Mouse (Mus musculus) forebrain, embryonic 11.5 days (tissue): ENCODE data around the gene Dscam. TPM values are rescaled to one million over a fixed set of nuclear protein-coding genes. Genes with fewer than 3 reads are reported as not detected.

Source experiments
- ATAC-seq: fragments of 200-750 bp; cut with Nextera tagmentation; replicated peaks from 2 replicates; pipeline ENCODE4 v1.8.0; 2017; ENCODE audit warnings: moderate TSS enrichment; ENCODE audit not compliant: low FRiP score
- DNase-seq: peaks from one replicate; pipeline ENCODE4 v3.0.0-alpha.2; 2017; ENCODE audit warnings: low spot score
- H3K27ac ChIP-seq: fragments of 300-500 bp; sonication (generic); 2 replicates; pipeline ENCODE4 v1.5.1; 2014; ENCODE audit warnings: low read depth, low read length
- H3K27me3 ChIP-seq: fragments of 300-500 bp; sonication (generic); 2 replicates; pipeline ENCODE4 v1.6.1; 2014; ENCODE audit warnings: mild to moderate bottlenecking, low read length, mixed read lengths; ENCODE audit not compliant: control insufficient read depth, insufficient read depth
- H3K36me3 ChIP-seq: fragments of 300-500 bp; sonication (generic); 2 replicates; pipeline ENCODE4 v1.6.1; 2014; ENCODE audit warnings: mild to moderate bottlenecking, low read length, moderate library complexity, mixed read lengths; ENCODE audit not compliant: control insufficient read depth, insufficient read depth
- H3K4me1 ChIP-seq: fragments of 300-500 bp; sonication (generic); replicated peaks from 2 replicates; pipeline ENCODE4 v1.6.1; 2014; ENCODE audit warnings: low read length, mixed read lengths; ENCODE audit not compliant: control insufficient read depth, insufficient read depth
- H3K4me2 ChIP-seq: fragments of 300-500 bp; sonication (generic); 2 replicates; pipeline ENCODE4 v1.6.1; 2014; ENCODE audit warnings: low read depth, mild to moderate bottlenecking, low read length, moderate library complexity, mixed read lengths; ENCODE audit not compliant: severe bottlenecking
- H3K4me3 ChIP-seq: fragments of 300-500 bp; sonication (generic); 2 replicates; pipeline ENCODE4 v1.5.1; 2014; ENCODE audit warnings: low read depth, low read length
- H3K9ac ChIP-seq: fragments of 300-500 bp; sonication (generic); 2 replicates; pipeline ENCODE4 v1.6.1; 2014; ENCODE audit warnings: low read length
- H3K9me3 ChIP-seq: fragments of 300-500 bp; sonication (generic); 2 replicates; pipeline ENCODE4 v1.6.1; 2016; ENCODE audit warnings: low read length, mixed read lengths; ENCODE audit not compliant: control insufficient read depth
- WGBS: fragments of 180-500 bp; shearing (Covaris S2); extraction: QIAGEN DNeasy Blood & Tissue Kit; methylation state at CpG from one replicate; pipeline ENCODE4 v1.1.7; 2014; 5-methylcytosine and 5-hydroxymethylcytosine counted together
- polyA plus RNA-seq: library from polyadenylated mRNA; unstranded; fragments of >200 nt; fragmentation: Nextera tagmentation; extraction: Ambion mirVana; gene quantifications from 2 replicates; pipeline ENCODE4 v1.2.1, GENCODE M21; 2014

Gene Dscam
- polyA plus RNA-seq, 1 experiment from 2014 or later, result 0.88 TPM

DNA sequence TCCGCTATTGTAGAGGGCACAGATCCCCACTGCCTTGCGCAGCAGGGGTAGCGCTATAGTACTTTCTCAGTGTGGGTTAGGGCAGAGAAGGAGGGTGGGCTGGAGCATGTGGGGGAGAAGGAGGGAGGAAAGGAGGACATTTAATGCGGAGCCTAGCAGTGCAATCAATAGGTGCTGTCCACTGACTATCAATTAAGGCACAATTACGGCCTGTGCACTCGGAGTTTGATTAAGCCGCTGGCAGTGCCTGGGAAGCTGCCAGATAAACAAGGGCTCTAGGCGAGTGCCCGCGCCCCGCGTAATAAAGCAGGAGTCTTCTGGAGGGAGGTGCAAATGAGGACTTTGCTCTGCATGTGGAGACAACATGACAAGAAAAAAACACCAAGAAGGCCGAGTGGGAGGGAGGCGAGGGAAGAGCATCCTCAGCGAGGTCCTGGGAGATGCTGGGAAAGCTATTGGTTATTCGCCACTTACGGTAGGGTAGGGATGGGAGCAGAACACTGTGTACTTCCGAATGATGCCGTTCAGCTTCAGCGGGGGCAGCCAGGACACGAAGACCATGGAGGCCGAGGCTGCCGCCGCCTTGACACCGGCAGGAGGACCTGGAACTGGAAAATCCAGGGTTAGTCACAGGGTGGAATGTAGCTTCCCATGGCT lies 497.2 kb downstream of the Dscam start:
- H3K27me3 ChIP-seq, result no peaks in the 10 kb centered on the region
- no peak for DNase-seq
- 0 out of 2 replicates have a peak overlapping the region, but pooled peaks have one; percentile 9 for H3K4me2 ChIP-seq
- peak; percentile 78 for ATAC-seq
- H3K27ac ChIP-seq, result no peak overlapping the region
- H3K4me1 ChIP-seq, result no peaks in the 10 kb centered on the region
- H3K9me3 ChIP-seq, result no peaks in the 10 kb centered on the region
- H3K4me3 ChIP-seq, result no peak overlapping the region
- WGBS, result 61% methylated on average over 25 of the region's 25 CpGs
- no peaks in the 10 kb centered on the region for H3K36me3 ChIP-seq
- no peak overlapping the region for H3K9ac ChIP-seq

DNA sequence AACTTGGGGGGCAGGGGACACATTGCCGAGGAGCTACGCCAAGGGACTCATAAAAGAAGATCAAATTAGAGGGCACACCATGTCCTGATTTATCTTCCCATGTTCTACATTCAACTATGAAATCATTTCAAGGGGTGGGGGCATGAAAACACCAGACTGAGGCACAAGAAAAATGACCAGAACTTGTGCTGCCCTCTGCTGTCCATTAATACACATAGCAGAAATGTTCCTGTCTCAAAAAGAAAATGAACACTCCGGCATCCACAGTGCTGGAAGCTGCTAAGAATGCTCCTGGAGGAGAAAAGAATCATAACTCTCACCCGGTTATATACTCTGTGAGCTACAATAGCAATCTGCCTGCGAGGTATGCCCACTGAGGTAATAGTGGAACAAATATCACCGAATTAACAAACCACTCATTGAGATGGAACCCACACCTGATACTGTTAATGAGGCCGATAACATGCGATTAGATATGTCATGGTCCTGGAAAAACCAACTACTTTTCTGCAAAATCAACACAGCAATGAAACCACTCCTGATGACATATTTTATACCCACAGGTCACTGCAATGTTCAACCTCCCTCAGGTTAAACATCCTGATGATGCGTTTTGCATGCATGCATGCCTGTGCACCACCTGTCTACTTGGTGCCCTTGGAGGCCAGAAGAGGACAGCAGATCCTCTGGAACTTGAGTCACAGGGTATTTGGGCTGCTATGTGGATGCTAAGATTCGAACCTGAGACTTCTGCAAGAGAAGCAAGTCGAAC lies 498.8 kb downstream of the Dscam start:
- H3K4me2 ChIP-seq, result no peak overlapping the region
- no peak overlapping the region for H3K9ac ChIP-seq
- H3K27me3 ChIP-seq, result no peaks in the 10 kb centered on the region
- no peaks in the 10 kb centered on the region for H3K9me3 ChIP-seq
- WGBS, result 67% methylated on average over 11 of the region's 11 CpGs
- H3K36me3 ChIP-seq, result no peaks in the 10 kb centered on the region
- ATAC-seq (no peak), DNase-seq (peak; percentile 54)
- H3K4me3 ChIP-seq, result no peak overlapping the region
- no peak overlapping the region for H3K27ac ChIP-seq
- no peaks in the 10 kb centered on the region for H3K4me1 ChIP-seq

DNA sequence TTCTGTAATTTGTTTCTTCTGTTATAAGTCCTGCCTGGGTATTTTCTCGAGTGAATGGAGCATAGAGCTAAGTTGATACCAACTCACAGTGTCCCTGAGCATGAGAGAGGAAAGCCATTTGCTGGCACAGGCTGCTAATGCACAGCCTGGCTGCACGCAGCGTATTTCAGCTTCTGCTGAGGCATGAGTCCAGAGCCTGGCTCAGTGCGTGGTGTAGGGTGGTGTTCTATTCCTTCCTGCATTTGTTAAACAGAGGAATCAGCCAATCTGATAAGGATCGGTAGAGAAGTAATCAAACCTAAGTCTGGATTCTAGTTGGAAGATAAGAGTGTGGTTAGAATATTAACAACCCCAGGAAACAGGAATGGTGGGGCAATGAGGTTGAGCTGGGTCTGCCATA lies 500.8 kb downstream of the Dscam start:
- Histone ChIP-seq H3K4me1 (no peaks in the 10 kb centered on the region), H3K27me3 (no peaks in the 10 kb centered on the region), H3K27ac (no peak overlapping the region), H3K4me2 (no peak overlapping the region), H3K4me3 (no peak overlapping the region), H3K9ac (no peak overlapping the region), H3K36me3 (no peaks in the 10 kb centered on the region), H3K9me3 (no peaks in the 10 kb centered on the region)
- DNase-seq (no peak), ATAC-seq (no peak)
- WGBS, result 87% methylated on average over 5 of the region's 5 CpGs

DNA sequence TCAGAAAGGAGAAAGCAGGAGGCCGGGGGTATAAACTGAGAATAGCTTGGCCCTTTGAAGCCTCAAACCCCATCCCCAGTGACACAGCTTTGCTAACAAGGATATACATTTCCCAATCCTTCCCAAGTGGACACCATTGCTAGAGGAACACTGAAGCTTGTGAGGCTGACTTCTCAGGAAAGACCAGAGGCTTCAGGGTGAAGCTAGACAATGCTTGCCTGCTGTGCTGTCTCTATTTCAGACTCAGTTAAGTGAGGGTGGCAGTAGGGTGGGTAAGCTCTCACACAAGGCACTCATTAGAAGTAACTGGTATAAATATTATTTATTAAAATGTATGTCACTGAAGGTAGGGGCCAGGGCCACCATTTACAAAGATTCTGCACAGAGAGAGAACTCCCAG lies 502.1 kb downstream of the Dscam start:
- no peak overlapping the region for H3K27ac ChIP-seq
- H3K9ac ChIP-seq, result no peak overlapping the region
- H3K27me3 ChIP-seq, result no peaks in the 10 kb centered on the region
- no peaks in the 10 kb centered on the region for H3K9me3 ChIP-seq
- ATAC-seq (no peak), DNase-seq (no peak)
- H3K36me3 ChIP-seq, result no peaks in the 10 kb centered on the region
- H3K4me3 ChIP-seq, result no peak overlapping the region
- H3K4me1 ChIP-seq, result no peaks in the 10 kb centered on the region
- 100% methylated on average over 1 of the region's 1 CpGs for WGBS
- no peak overlapping the region for H3K4me2 ChIP-seq

DNA sequence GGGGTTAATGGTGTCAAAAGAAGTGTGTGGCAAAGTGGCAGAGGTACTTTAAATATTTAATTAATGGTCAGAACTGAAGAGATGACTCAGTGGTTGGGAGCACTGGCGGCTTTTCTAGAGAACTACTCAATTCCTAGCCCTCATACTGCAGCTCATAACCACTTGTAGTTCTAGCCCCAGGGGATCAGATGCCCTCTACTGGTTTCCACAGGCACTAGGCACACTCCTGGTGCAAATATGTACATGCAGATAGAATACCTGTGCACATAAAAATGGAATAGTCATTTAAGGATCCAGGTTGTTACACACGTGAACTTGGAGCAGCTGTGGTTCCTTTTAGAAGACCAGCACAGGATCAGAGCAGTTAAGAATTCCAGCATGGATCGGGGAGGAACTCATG lies 509.5 kb downstream of the Dscam start:
- no peaks in the 10 kb centered on the region for H3K4me1 ChIP-seq
- no peak for DNase-seq
- H3K4me2 ChIP-seq, result no peak overlapping the region
- 89% methylated on average over 3 of the region's 3 CpGs for WGBS
- H3K27ac ChIP-seq, result no peak overlapping the region
- H3K27me3 ChIP-seq, result no peaks in the 10 kb centered on the region
- H3K36me3 ChIP-seq, result no peaks in the 10 kb centered on the region
- no peak for ATAC-seq
- H3K4me3 ChIP-seq, result no peak overlapping the region
- H3K9me3 ChIP-seq, result no peaks in the 10 kb centered on the region
- no peak overlapping the region for H3K9ac ChIP-seq

DNA sequence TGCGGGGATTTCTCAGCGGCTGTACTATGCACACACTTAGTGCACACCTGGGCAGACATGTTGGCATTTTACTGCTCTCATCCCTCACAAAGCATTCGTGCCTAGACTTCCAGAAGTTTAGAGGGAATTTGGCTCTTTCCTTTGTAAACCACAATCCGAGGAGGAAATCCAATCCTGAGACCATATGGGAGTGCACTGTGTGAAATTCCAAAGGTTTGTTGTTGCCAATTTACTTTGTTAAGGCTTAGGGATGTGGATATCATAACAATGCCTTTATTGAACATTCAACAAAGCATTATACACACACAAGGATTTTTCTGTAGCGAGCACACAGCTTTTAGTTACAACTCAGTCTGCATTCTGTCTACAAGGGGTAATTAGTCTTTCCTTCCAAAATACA lies 511.3 kb downstream of the Dscam start:
- no peaks in the 10 kb centered on the region for H3K36me3 ChIP-seq
- no peak overlapping the region for H3K4me2 ChIP-seq
- H3K4me1 ChIP-seq, result no peaks in the 10 kb centered on the region
- 64% methylated on average over 5 of the region's 5 CpGs for WGBS
- H3K9me3 ChIP-seq, result no peaks in the 10 kb centered on the region
- no peaks in the 10 kb centered on the region for H3K27me3 ChIP-seq
- H3K9ac ChIP-seq, result no peak overlapping the region
- no peak overlapping the region for H3K27ac ChIP-seq
- no peak for ATAC-seq
- no peak for DNase-seq
- no peak overlapping the region for H3K4me3 ChIP-seq

DNA sequence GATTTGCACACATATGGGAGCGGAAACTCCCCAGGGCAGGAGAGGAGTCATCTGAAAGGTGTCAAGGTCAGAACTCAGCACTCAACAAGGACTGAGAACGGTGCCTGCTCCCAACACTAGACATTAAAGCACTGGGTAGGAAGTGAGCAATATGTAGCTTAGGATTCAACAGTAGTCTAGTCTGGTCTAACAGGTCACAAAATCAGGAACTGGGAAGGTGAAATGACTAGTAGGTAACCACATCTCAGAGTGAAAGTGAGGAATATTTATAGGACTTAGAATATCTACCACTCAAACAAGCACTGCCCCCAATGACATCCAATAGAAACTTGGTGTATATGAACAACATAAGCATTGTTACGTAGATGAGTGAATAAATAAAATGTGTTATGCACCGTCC lies 515.0 kb downstream of the Dscam start:
- no peak overlapping the region for H3K4me3 ChIP-seq
- DNase-seq (no peak), ATAC-seq (no peak)
- no peaks in the 10 kb centered on the region for H3K9me3 ChIP-seq
- no peaks in the 10 kb centered on the region for H3K4me1 ChIP-seq
- H3K4me2 ChIP-seq, result no peak overlapping the region
- no peak overlapping the region for H3K27ac ChIP-seq
- H3K9ac ChIP-seq, result no peak overlapping the region
- no peaks in the 10 kb centered on the region for H3K36me3 ChIP-seq
- H3K27me3 ChIP-seq, result no peaks in the 10 kb centered on the region
- WGBS, result 90% methylated on average over 4 of the region's 4 CpGs

DNA sequence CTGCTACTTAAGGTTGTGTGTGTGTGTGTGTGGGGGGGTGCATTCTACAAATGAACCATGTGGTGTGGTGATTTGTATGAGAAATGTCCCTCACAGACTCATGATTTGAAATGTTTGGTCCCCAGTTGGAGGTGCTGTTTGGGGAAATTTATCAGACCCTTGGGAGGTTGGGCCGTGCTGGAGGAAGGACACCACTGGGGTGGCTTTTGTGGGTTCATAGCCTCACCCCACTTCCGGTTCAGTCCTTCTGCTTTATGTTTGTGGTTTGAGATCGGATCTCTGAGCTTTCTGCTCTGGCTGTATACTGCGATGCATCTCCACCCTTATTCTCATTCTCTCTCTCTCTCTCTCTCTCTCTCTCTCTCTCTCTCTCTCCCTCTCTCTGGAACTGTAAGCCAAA lies 516.5 kb downstream of the Dscam start:
- WGBS, result 92% methylated on average over 4 of the region's 4 CpGs
- Histone ChIP-seq H3K4me3 (no peak overlapping the region), H3K9ac (no peak overlapping the region), H3K4me1 (no peaks in the 10 kb centered on the region), H3K27me3 (no peaks in the 10 kb centered on the region), H3K4me2 (no peak overlapping the region), H3K36me3 (no peaks in the 10 kb centered on the region), H3K27ac (no peak overlapping the region), H3K9me3 (no peaks in the 10 kb centered on the region)
- ATAC-seq (no peak), DNase-seq (no peak)

DNA sequence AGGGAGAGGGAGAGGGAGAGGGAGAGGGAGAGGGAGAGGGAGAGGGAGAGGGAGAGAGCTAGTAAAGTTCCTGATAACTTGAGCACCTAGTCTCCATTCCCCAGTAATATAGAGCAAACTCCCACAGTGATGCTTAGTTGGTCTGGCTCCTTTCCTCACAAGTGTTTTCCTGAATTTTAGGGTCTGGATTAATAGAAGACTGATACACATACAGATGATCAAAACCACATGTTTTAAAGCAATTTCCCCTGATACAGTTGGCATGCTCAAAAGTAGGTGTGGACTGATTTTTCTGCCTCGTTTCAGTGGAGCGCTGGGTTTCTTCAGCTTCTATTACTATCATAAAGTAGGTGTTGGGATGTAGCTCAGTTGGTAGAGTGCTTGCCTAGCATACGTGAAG lies 519.1 kb downstream of the Dscam start:
- Histone ChIP-seq H3K9ac (no peak overlapping the region), H3K36me3 (no peaks in the 10 kb centered on the region), H3K27me3 (no peaks in the 10 kb centered on the region), H3K4me2 (no peak overlapping the region), H3K27ac (no peak overlapping the region), H3K9me3 (no peaks in the 10 kb centered on the region), H3K4me3 (no peak overlapping the region), H3K4me1 (no peaks in the 10 kb centered on the region)
- WGBS, result 96% methylated on average over 3 of the region's 3 CpGs
- no peak for ATAC-seq
- DNase-seq, result no peak
